Mouse (Mus musculus) C2C12 (cell line): ENCODE measurements around the gene Gm49369.

ENCODE experiments used
- CEBPB ChIP-seq: IDR thresholded peaks from one replicate; pipeline ENCODE4 v1.6.1; 2011; ENCODE audit warnings: low read depth, mild to moderate bottlenecking, control low read depth, moderate library complexity
- CTCF ChIP-seq: IDR thresholded peaks from one replicate; pipeline ENCODE4 v1.5.1; 2011; ENCODE audit not compliant: control insufficient read depth, insufficient read depth, insufficient read length
- FOSL1 ChIP-seq: IDR thresholded peaks from one replicate; pipeline ENCODE4 v1.8.0; 2011; ENCODE audit warnings: mild to moderate bottlenecking, low read length; ENCODE audit not compliant: poor library complexity, insufficient read depth, severe bottlenecking
- MAX ChIP-seq: IDR thresholded peaks from one replicate; pipeline ENCODE4 v1.6.1; 2011; ENCODE audit warnings: mild to moderate bottlenecking, control low read depth
- MYOG ChIP-seq: IDR thresholded peaks from one replicate; pipeline ENCODE4 v1.6.1; 2011; ENCODE audit not compliant: control insufficient read depth, insufficient read length; ENCODE audit errors: extremely low read depth
- USF1 ChIP-seq: IDR thresholded peaks from one replicate; pipeline ENCODE4 v1.6.1; 2011; ENCODE audit warnings: low read depth, mild to moderate bottlenecking, control low read depth, moderate library complexity

DNA sequence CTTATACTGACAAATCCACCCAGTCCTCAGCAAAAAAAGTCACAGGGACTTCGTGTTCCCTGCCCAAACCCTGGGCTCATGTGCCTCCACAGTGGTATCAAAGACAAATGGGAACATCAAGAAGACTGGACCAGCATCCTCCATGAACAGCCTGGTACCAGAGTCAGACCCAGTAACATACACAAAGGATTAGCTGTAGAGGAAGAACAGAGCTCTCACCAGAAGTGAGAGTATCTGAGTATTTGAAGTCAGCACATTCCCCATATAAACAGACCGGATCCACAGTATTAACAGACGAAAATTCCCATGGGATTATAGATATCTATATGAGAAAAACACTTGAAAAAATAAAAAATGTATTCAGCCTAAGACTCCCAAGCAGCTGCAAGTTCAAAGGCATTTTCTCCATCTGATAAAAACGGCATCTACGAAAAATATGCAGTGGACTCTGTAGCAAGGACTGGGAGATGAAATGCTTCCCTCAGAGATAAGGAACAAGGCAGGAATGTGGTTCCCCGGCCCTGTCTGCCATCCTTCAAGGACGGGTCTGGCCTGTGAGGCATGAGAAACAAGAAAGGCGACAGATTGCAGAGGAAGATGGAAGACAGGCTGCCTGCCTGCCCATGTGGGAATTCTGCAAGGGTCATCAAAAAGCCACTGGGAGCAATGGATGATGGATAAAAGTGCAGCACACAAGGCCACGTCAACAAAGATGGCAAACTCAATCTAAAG is 55.6 kb downstream of the Gm49369 start:
- TF ChIP-seq CEBPB (no peak), USF1 (no peak), CTCF (no peak), MAX (no peak), FOSL1 (no peak), MYOG (no peak)
